Mouse (Mus musculus) intestine, embryonic 15.5 days (tissue): ENCODE results near the gene Slc22a4. TPM values are rescaled to one million over a fixed set of nuclear protein-coding genes. Genes with fewer than 3 reads are reported as not detected.

Experiments used
- ATAC-seq: fragments of 200-750 bp; cut with Nextera tagmentation; 2 replicates; pipeline ENCODE4 v1.8.0; 2017; ENCODE audit warnings: moderate TSS enrichment, moderate library complexity
- H3K27ac ChIP-seq: fragments of 300-500 bp; sonication (generic); 2 replicates; pipeline ENCODE4 v1.5.1; 2015; ENCODE audit warnings: mild to moderate bottlenecking, inconsistent platforms
- H3K27me3 ChIP-seq: fragments of 300-500 bp; sonication (generic); replicated peaks from 2 replicates; pipeline ENCODE4 v1.6.1; 2015; ENCODE audit warnings: inconsistent platforms
- H3K36me3 ChIP-seq: fragments of 300-500 bp; sonication (generic); 2 replicates; pipeline ENCODE4 v1.6.1; 2015; ENCODE audit warnings: inconsistent platforms
- H3K4me1 ChIP-seq: fragments of 300-500 bp; sonication (generic); replicated peaks from 2 replicates; pipeline ENCODE4 v1.6.1; 2015; ENCODE audit warnings: inconsistent platforms
- H3K4me2 ChIP-seq: fragments of 300-500 bp; sonication (generic); replicated peaks from 2 replicates; pipeline ENCODE4 v1.6.1; 2015; ENCODE audit warnings: mild to moderate bottlenecking, inconsistent platforms
- H3K4me3 ChIP-seq: fragments of 300-500 bp; sonication (generic); replicated peaks from 2 replicates; pipeline ENCODE4 v1.5.1; 2015; ENCODE audit warnings: inconsistent platforms
- H3K9ac ChIP-seq: fragments of 300-500 bp; sonication (generic); 2 replicates; pipeline ENCODE4 v1.6.1; 2015; ENCODE audit warnings: inconsistent platforms
- H3K9me3 ChIP-seq: fragments of 300-500 bp; sonication (generic); 2 replicates; pipeline ENCODE4 v1.6.1; 2016; ENCODE audit warnings: inconsistent platforms
- WGBS: fragments of 180-500 bp; shearing (Covaris S2); methylation state at CpG from one replicate; pipeline ENCODE4 v1.1.7; 2015; 5-methylcytosine and 5-hydroxymethylcytosine counted together
- polyA plus RNA-seq: library from polyadenylated mRNA; unstranded; fragments of >200 nt; fragmentation: Nextera tagmentation; extraction: Ambion mirVana; gene quantifications from 2 replicates; pipeline ENCODE4 v1.2.1, GENCODE M21; 2015

The Slc22a4 gene
- polyA plus RNA-seq, 1 experiment from 2014 or later: 0.72 TPM

DNA sequence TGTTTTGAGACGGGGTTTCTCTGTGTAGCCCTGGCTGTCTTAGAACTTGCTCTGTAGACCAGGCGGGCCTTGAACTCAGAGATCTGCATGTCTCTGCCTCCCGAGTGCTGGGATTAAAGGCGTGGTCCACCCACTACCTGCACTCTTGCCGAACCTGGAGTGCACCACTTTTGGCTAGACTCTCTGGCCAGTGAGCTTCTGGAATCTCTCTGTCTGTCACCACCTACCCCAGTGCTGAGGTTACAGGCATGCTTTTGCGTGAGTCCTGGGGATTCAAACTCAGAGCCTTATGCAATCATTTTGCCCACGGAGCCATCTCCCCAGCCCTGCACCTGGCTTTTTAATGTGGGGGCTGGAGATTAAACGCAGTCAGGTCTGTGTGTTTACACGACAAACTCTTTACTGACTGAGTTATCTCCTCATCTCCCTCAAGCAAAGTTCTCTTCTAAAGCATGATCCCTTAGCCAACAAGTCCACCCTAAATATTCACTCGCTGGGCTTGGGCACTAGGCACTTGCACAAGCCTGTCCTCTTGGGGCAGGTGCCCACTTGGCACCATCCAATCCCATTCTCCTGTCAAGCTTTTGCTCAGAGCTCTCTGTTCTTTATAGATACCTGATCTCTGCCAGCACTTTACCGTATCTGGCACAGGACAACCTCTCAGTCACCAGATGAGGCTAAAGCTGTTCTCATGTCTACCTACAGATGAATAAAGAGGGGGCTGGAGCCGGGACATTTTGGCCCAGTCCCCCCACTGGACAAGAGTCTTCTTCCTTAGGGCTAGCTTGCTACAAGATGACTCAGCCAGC, 37.4 kb upstream of the Slc22a4 start:
- H3K27me3 ChIP-seq: no peaks in the 10 kb centered on the region
- H3K4me1 ChIP-seq: peaks cover 45% of the 10 kb centered on the region
- H3K4me3 ChIP-seq: no peak overlapping the region
- H3K36me3 ChIP-seq: no peaks in the 10 kb centered on the region
- H3K27ac ChIP-seq: no peak overlapping the region
- H3K9ac ChIP-seq: no peak overlapping the region
- no peak overlapping the region for H3K4me2 ChIP-seq
- H3K9me3 ChIP-seq: no peaks in the 10 kb centered on the region
- no peak for ATAC-seq
- 77% methylated on average over 12 of the region's 12 CpGs for whole genome bisulfite sequencing

DNA sequence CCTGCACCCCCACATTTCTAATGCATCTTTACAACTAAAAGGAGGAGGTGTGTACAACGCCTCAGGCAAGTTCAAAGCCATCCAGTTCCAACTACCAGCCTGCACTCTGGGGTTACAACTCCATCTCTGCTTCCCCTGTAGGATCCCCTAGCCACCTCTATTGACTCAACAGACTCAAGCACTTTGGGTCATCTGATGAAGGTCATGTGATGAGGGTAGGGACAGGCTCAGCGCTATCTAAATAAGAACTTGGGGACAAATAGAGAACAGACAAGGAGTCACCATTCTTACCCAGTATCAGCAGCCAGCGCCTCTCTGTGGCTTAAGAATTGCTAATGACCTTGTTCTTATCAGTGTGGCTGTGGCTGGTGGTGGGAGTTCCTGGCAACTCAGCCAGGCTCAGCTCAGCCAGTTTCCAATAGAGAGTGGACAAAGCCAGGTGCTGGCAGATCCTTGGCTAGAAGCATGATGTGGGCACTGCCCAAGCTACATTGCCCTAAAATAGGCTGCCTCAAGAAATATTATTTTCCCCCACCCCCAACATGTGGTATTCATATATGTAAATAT, 36.6 kb upstream of the Slc22a4 start:
- ATAC-seq: no peak
- WGBS: 73% methylated on average over 3 of the region's 3 CpGs
- no peak overlapping the region for H3K9ac ChIP-seq
- H3K36me3 ChIP-seq: no peaks in the 10 kb centered on the region
- H3K27me3 ChIP-seq: no peaks in the 10 kb centered on the region
- no peak overlapping the region for H3K27ac ChIP-seq
- H3K4me2 ChIP-seq: no peak overlapping the region
- no peaks in the 10 kb centered on the region for H3K9me3 ChIP-seq
- no peak overlapping the region for H3K4me3 ChIP-seq
- peaks cover 53% of the 10 kb centered on the region for H3K4me1 ChIP-seq

DNA sequence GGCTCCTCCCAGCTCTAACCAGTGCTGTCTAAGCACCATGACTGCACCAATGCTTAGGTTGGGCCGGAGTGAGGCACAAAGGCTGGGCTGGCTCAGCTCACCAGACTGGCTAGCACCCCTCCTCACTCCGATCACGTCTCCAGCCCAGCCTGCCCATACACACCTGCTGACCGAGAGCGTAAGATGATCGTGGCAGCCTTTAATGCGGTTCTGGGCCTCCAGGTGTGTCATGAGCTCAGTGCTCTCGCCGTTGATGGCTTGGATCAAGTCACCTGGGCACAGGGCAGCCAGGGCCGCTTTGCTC, 35.5 kb upstream of the Slc22a4 start:
- Histone ChIP-seq H3K4me3 (no peak overlapping the region), H3K4me2 (no peak overlapping the region), H3K4me1 (peaks cover 63% of the 10 kb centered on the region), H3K9me3 (no peaks in the 10 kb centered on the region), H3K27me3 (no peaks in the 10 kb centered on the region), H3K9ac (no peak overlapping the region), H3K36me3 (no peaks in the 10 kb centered on the region), H3K27ac (peak overlapping the region; percentile 14; the same call in 1 of the 2 replicates)
- WGBS: 74% methylated on average over 10 of the region's 10 CpGs
- no peak for ATAC-seq

DNA sequence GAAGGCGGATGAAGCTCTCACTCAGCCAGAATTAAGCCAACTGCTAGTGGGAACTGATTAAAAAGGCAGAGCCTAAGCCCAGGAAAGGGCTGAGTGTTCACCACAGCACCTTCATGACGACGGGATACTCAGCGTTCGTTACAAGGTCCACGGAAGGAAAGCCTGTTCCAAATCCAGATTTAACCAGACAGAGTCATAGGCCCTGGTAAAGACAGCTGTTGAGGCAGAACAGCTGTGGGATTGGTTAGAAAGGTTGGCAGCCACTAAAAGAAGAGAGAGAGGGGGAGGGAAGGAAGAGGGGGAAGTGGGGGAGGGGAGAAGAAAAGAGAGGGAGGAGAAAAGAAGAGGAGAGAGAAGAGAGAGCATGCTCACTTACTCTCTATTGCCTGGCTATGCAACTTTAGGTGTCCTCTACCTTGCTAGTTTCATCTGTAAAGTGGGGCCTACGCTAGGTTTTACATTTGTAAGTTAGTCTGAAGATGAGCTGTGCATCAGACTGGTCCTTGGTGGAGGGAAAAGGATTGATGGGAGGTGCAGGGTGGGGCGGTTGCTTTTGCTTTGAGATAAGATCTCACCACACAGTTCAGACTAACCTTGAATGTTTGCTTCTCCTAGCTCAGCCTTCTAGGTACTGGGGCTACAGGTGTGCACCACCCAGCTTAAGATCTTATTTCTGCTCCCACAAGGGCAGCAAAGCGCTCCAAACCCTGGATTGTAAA, 35.0 kb upstream of the Slc22a4 start:
- Histone ChIP-seq H3K27me3 (no peaks in the 10 kb centered on the region), H3K9me3 (no peaks in the 10 kb centered on the region), H3K9ac (no peak overlapping the region), H3K27ac (peak overlapping the region; percentile 22; the same call in 1 of the 2 replicates), H3K4me2 (no peak overlapping the region), H3K4me3 (no peak overlapping the region), H3K4me1 (peaks cover 67% of the 10 kb centered on the region), H3K36me3 (no peaks in the 10 kb centered on the region)
- WGBS: 61% methylated on average over 9 of the region's 9 CpGs
- ATAC-seq: no peak

DNA sequence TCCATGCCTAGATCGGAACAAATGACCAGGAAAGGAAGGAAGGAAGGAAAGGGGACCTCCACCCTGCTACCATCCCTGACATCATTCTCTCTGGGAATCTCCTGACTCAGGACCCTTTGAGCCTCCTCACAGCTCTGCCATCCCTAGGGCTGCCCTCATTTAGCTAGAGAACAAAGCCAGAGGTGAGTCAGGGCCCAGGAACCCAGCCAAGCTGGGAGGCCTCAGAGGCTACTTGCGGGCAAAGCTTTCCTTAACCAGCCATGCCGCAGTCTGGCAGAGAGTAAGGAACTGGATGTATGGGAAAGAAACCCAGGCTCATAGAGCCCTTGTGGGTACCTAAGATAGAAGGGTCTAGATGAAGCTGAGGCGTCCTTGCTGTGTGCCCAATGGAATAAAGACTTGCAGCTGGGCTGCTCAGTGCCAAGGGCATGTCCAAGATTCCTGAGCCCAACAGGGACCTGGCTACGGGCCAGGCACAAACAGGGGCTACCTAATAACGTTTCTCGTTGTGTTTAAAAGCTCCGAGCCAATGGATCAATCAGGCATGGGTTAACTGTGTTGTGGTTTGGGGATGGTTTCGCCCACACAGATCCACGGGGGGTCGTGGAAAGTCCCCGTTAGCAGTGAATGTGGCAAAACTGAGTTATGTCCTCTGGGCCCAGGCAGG, 34.3 kb upstream of the Slc22a4 start:
- 0 out of 2 replicates have a peak overlapping the region, but pooled peaks have one; percentile 22 for H3K27ac ChIP-seq
- H3K4me1 ChIP-seq: peaks cover 68% of the 10 kb centered on the region
- WGBS: 69% methylated on average over 12 of the region's 12 CpGs

DNA sequence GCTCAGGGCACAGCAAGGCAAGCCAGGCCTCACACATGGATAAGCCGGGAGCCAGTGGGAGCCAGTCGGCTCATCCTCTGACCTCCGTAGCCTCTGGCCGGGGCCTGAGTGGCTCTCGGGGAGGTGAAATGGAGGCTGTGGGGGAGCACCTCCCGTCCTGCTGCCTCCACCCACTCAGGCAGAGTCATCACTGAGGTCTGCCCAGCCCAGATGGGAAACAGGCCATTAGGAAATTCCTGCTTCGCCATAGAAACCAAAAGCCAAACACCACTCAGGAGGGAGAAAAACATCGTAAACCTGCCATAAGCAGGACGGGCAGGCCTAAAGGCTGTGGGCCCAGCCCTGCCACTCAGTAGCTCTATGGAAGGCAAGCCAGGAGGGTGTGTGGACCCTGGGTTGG, 32.4 kb upstream of the Slc22a4 start:
- H3K4me1 ChIP-seq: peaks cover 60% of the 10 kb centered on the region

More for the DNA sequence above, 34.3 kb upstream of the Slc22a4 start:
- H3K9me3 ChIP-seq: no peaks in the 10 kb centered on the region
- no peak overlapping the region for H3K4me2 ChIP-seq
- H3K9ac ChIP-seq: 0 out of 2 replicates have a peak overlapping the region, but pooled peaks have one; percentile 17
- no peaks in the 10 kb centered on the region for H3K27me3 ChIP-seq
- H3K4me3 ChIP-seq: no peak overlapping the region
- ATAC-seq: no peak
- H3K36me3 ChIP-seq: no peaks in the 10 kb centered on the region

DNA sequence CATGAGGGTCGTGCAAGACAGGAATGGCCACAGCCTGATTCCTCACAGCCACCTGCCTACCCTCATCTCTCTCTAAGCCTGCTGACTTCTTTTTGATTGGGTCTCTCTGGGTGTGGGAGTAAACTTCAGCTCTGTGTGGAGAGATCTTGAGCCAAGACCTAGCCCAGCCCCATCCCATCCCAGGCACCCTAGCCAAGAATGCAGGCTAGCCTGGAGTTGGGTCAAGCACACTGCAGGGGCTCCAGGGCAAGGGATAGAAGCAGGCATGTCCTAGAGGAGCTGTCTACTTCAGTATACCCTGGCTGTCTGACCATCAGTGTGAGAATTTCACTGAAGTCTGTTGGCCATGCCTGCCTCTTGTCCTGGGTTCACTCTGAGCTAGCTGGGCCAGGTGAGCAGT, 31.6 kb upstream of the Slc22a4 start:
- 0 out of 2 replicates have a peak, but pooled peaks cover 3% of the 10 kb centered on the region for H3K36me3 ChIP-seq
- H3K4me1 ChIP-seq: peaks cover 60% of the 10 kb centered on the region
- H3K9ac ChIP-seq: no peak overlapping the region
- H3K4me2 ChIP-seq: no peak overlapping the region
- WGBS: 57% methylated on average over 1 of the region's 1 CpGs
- no peaks in the 10 kb centered on the region for H3K27me3 ChIP-seq
- peak overlapping the region; percentile 49; the same call in 1 of the 2 replicates for H3K27ac ChIP-seq
- H3K4me3 ChIP-seq: no peak overlapping the region
- H3K9me3 ChIP-seq: no peaks in the 10 kb centered on the region
- no peak for ATAC-seq

More for the DNA sequence above, 32.4 kb upstream of the Slc22a4 start:
- ATAC-seq: peak; percentile 54
- no peaks in the 10 kb centered on the region for H3K27me3 ChIP-seq
- H3K36me3 ChIP-seq: 0 out of 2 replicates have a peak, but pooled peaks cover under 1% of the 10 kb centered on the region
- no peak overlapping the region for H3K4me3 ChIP-seq
- H3K9ac ChIP-seq: no peak overlapping the region
- no peak overlapping the region for H3K4me2 ChIP-seq
- 16% methylated on average over 9 of the region's 9 CpGs for WGBS
- H3K9me3 ChIP-seq: no peaks in the 10 kb centered on the region
- H3K27ac ChIP-seq: peak overlapping the region; percentile 49

DNA sequence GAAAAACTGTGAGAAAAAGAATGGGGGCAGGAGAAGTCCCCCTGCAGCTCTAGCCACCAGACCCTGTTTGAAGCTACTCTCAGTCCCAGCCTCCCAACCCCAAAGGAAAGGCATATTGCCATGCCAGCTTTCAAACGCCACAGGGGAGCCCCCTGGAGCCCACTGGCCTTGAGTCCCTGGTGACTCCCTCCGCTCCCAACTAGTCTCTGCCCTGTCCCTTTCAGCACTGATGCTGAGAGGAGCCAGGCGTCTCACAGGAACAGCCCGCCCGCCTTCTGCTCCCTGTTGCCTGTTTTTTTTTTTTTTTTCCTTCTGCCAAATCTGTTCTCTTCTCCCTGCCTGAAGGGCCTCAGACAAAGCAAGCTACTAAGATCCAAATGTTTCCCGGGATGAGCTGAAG, 30.8 kb upstream of the Slc22a4 start:
- no peak overlapping the region for H3K4me2 ChIP-seq
- peaks cover 59% of the 10 kb centered on the region for H3K4me1 ChIP-seq
- 36% methylated on average over 6 of the region's 6 CpGs for WGBS
- H3K9ac ChIP-seq: no peak overlapping the region
- H3K4me3 ChIP-seq: no peak overlapping the region
- ATAC-seq: no peak
- 0 out of 2 replicates have a peak overlapping the region, but pooled peaks have one; percentile 19 for H3K27ac ChIP-seq
- 0 out of 2 replicates have a peak, but pooled peaks cover 3% of the 10 kb centered on the region for H3K36me3 ChIP-seq
- no peaks in the 10 kb centered on the region for H3K27me3 ChIP-seq
- no peaks in the 10 kb centered on the region for H3K9me3 ChIP-seq

DNA sequence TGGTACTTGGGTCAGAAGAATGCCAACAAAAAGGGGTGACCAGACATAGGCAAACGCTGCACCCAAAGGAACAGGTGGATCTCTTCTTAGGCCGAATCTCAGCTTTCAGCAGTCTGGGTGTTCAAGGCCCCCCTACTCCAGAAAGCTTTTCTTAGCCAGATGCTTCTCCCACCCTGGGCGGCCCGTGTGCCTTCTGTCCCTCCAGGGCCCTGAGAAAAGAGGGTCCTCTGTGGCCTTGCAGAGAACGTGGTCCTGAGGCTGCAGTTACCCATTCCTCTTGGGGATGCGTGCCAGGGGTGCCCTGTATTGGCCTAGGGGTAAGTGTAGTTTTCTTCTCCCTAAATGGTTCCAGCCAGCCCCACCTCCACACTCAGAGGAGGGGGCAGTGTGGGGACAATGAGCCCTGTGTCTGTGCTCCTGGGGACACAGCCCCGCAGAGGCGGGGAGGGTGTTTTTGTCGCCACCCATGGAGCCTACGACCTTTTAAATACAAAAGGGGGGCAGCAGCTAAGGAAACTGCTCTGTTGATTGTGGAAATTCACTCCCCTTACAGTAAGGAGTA, 30.2 kb upstream of the Slc22a4 start:
- peaks cover 54% of the 10 kb centered on the region for H3K4me1 ChIP-seq
- H3K27ac ChIP-seq: 0 out of 2 replicates have a peak overlapping the region, but pooled peaks have one; percentile 19
- H3K4me2 ChIP-seq: no peak overlapping the region
- H3K9ac ChIP-seq: no peak overlapping the region
- 68% methylated on average over 10 of the region's 10 CpGs for WGBS
- no peak overlapping the region for H3K4me3 ChIP-seq
- H3K36me3 ChIP-seq: 0 out of 2 replicates have a peak, but pooled peaks cover 3% of the 10 kb centered on the region
- H3K27me3 ChIP-seq: no peaks in the 10 kb centered on the region
- H3K9me3 ChIP-seq: no peaks in the 10 kb centered on the region
- ATAC-seq: no peak

DNA sequence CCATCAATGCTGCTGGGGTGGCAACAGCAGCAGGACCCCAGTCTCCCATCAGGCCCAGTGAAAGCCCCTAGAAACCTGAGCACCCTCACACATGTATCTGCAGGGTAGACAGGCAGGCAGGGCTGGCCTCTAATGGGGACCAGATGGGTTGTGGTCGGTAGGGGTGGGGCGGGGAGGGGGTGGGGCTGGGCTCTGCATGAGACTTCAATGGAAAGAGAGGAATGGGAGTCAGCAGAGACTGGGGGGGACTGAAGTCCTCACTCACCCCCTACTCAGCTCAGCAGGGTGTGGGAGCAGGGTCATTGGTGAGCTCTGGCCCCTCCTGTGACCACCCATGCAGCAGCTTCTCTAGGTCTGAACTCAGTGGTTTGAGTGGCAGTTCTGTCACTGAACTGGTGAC, 29.5 kb upstream of the Slc22a4 start:
- Histone ChIP-seq H3K4me3 (no peak overlapping the region), H3K27ac (no peak overlapping the region), H3K27me3 (no peaks in the 10 kb centered on the region), H3K4me1 (peaks cover 49% of the 10 kb centered on the region), H3K9me3 (no peaks in the 10 kb centered on the region), H3K9ac (no peak overlapping the region), H3K4me2 (no peak overlapping the region), H3K36me3 (0 out of 2 replicates have a peak, but pooled peaks cover 3% of the 10 kb centered on the region)
- ATAC-seq: no peak
- 38% methylated on average over 2 of the region's 2 CpGs for WGBS

DNA sequence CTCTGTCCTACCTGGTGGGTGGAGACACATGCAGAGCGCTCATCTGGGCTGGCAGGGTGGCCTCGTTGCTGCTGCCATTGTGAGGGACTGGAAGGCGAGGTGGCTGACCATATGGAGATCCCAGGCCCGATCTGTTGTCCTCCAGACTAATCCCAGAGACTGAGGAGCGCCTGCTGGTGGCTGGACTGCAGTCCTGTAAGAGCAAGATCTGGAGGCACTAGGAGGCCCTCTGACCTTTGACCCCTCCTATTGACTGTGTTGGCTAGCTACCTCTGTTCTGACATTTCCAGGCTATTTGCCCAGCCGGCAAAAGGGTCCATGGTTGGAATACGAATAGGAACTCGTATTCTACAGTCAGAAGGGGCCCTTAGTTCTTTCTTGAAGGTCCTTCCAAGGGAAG, 28.2 kb upstream of the Slc22a4 start:
- H3K9me3 ChIP-seq: no peaks in the 10 kb centered on the region
- H3K27ac ChIP-seq: no peak overlapping the region
- no peaks in the 10 kb centered on the region for H3K27me3 ChIP-seq
- 0 out of 2 replicates have a peak, but pooled peaks cover 3% of the 10 kb centered on the region for H3K36me3 ChIP-seq
- H3K4me2 ChIP-seq: no peak overlapping the region
- H3K9ac ChIP-seq: no peak overlapping the region
- 42% methylated on average over 8 of the region's 8 CpGs for WGBS
- ATAC-seq: peak; percentile 35; the same call in 1 of the 2 replicates
- H3K4me3 ChIP-seq: no peak overlapping the region
- H3K4me1 ChIP-seq: peaks cover 37% of the 10 kb centered on the region
